Mouse (Mus musculus) lung, postnatal 10 days (tissue): ENCODE measurements around the gene Sec24d.
A peak's percentile ranks its signal among the peaks of the same experiment; 100 is the strongest.

Experiments used
- DNase-seq: peaks from one replicate; pipeline ENCODE4 v3.0.0; 2021

Sec24d gene

DNA sequence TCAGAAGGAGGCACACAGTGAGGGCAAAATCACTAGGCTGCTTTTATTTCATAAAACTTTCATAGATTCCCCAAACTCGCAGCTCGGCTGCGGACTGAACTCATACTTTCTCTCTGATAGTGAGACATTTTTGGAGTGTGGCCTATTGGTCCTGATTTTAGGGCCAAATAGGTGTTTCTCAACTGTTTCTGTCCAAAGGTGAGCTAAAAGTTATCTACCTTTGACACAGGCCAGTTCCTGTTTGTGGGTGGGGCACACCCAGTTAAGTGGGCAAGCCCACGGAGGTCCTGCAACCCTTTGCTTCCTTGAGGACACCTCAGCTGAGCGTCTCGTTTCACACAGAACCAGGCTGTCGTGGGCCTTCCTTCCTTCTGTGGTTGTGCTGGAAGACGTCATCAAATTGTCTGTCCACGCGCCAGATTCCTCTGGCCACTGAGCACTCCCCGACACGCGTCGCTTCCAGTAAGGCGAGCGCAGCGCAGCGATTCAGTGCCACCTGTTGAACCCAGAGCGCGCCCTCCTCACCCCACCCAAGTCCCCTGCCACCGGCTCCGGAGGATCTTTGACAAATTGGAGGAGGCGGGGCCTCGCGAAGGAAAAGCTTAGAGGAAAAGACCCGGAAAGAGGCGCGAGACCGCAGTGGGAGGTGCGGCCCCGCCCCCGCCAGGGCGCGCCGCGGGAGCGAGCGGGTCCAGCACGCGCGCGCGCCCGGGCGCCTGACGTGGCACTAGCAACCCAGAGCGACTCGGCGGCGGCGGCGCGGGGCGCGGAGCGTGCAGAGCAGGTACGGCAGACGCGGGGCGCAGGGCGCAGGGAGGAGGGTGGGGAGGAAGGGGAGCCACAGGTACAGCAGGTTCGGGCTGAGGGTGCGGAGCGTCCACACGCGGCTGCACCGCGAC is at the start of gene Sec24d:
TSS of gene Sec24d (plus strand) at position 703 of the 899 bp plus-strand sequence.
- peak; percentile 89 for DNase-seq

DNA sequence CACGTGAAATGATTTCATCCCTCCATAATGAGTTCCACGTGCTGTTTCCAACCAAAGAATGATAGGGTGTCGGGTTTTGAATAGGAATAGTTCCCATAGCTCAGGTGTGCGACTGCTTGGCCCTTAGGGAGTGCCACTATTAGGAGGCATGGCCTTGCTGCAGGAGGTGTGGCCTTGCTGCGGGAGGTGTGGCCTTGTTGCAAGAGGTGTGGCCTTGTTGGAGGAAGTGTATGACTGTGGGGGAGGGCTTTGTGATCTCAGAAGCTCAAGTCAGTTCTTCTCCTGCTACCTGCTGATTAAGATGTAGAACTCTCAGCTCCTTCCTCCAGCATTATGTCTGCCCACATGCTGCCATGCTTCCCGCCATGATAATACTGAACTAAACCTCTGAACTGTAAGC is 48.6 kb upstream of the Sec24d start:
- no peak for DNase-seq

DNA sequence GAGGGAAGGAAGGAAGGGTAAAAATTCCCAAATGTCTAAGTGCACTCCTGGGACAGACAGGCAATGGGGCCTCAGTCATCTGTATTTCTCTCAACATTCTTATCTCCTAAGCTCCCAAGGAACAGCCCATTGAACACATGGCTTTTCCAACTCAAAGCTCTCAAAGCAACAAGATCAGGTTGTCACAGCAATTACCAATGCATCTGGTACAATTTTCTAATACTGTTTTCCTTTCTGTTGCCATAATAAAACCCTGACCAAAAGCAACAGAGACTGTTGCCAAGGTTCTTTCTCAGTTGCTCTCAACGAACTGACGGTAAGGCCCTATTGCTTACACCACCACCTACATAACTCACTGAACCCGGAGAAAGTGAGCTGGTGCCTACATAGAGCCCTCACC is 40.0 kb upstream of the Sec24d start:
- DNase-seq: no peak

DNA sequence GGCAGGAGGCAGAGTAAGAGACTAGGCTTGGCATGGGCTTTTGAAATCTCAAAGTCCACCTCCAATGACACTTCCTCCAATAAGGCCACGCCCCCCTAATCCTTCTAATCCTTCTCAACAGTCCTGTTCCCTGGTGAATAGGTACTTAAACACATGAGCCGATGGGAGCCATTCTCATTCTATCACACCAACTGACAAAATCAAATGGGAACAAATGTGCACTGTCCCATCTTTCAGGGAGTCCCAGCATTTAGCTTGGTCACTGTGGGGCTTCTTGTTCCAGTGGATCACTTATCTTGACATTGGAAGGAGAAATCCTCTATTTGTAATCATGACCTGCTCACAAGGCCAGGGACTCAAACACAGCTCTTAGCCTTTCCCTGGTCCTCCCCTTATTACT is 35.6 kb upstream of the Sec24d start:
- no peak for DNase-seq

DNA sequence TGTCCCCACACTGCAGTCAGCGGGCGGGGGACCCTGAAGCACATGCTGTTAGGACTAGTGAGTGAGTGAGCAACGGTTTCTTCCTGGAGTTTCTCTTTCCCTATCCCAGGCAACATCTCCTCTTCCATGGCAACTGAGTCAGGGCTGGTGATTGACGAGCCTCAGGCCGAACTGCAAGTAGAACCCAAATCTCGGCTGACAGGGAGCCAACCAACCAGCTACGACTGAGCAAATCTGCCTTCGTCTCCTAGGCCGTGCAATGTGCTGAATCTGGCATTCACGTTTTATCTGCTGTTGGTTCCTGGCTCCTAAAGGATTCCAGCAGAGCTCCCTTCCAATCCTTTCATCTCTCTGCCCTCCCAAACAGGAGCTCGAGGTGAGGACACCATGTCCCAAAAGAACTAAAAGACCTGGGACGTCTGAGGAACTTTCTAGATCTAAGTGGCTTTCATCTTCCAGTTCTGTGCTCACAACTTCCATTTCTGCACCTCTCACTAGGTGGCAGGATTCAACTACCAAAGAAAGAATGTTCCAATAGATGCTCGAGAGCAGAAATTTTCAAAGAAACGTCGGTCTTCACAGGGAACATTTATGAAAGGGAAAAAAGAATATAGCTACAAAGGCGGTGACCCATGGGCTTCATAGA is 32.9 kb upstream of the Sec24d start:
- peak; percentile 68 for DNase-seq

DNA sequence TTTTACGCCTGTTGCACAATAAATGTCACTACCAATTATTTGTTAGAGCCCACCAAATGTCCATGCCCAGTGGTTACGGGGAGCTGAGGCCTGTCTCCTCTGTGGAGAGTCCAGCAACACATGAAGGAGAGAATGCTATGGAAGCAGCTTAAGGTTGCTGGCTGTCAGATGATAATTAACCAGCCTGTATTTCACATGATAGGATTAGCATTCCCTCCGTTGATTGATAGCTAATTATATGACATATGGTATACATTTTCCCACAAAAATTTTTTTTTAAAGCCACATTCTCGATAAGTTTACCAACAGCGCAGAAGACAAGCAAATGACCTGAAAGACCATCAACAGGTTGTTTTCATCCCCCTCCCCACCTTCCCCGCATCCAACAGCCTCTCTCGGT is 31.8 kb upstream of the Sec24d start:
- no peak for DNase-seq

DNA sequence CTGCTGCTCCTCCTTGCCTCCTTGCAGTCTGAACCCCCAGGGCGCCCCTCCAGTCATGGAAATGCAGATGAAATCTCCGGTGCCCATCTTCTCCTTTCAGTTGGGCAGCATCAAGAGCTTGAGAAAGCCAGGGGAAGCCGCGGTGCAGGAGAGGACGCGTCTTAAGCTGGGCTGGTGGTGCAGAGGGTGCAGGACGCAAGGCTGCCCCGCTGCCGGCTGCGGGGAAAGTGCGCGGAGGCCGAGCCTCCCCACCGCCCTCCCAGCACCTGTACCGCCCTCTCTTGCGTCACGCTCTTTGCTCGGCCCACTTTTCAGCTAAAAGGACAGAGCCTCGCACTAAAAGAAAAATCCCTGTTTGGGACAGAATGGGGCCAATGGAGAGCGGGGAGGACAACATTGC is 31.3 kb upstream of the Sec24d start, which contains the start of gene Synpo2:
TSS of gene Synpo2 (minus strand) at position 229 of the 400 bp plus-strand sequence.
- DNase-seq: peak; percentile 71

DNA sequence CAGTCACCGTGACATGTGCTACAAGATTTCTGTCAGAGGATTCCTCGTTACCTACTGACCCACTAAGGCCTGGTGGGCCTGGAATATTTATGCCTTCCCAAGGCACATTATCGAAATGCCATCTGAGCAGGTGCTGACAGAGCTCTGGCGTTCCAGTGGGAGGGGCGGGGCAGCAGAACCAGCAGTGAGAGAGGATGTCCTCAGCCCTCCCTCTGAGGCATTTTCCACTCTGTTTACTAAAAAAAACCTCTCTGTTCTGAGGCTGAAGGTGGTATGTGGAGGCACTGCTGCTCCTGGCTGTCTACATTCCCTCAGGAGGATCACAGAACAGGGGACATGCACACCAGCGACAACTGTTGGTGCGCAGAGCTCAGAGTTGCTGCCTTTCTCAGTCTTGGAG is 30.2 kb upstream of the Sec24d start:
- DNase-seq: no peak

DNA sequence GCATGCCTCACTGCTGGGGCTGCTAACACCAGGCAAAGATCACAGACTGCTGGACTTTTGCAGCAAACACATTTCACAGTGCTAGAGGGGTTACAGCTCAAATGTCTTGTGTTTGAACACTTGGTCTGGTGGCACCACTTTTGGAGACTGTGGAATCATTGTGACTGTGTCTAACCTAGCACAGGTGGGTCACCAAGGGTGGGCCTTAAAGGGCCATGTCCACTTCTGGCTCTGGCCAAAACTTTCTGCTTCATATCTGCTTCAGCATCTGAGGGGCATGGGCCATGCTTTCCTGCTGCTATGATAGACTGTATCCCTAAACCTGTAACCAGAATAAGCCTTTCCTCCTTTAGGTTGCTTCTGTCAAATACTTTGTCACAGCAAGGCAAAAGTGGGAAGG is 29.8 kb upstream of the Sec24d start:
- DNase-seq: no peak

DNA sequence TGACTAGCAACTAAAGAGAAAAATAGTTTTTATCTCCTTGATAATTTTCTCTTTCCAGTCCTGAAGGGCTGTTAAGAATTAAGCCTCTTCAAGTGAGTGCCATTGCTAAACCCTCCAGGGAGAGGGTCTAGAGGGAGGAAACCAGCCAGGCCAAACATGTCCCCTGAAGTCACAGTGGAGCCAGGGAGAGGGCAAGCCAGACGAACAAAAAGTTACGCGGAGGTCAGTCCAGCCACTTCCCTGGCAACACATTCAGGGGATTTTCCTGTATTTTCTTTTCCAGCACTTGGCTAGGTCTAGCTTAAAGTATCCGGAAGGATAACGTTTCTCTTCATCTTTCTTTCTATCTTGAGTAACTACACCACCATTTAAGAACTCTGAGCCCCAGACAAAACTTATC is 22.9 kb upstream of the Sec24d start:
- DNase-seq: peak; percentile 24

DNA sequence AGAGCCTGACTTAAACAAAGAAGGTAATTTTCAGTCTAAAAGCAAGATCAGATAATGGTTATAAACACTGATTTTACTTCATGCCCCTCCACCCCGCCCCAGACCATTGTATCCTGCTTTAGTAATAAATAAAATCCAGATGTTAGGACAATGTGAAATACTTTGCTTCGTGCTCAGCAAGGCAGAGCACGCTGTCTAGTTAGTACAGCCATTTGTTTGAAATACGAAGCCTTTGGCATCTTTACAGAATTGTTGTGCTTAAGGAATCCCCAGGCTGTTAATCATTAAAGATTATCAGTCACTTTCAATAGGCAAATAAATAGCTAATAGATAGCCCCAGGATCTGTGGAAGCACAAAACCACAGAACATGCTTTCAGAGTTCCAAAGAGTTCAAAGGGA is 21.6 kb upstream of the Sec24d start:
- DNase-seq: no peak

DNA sequence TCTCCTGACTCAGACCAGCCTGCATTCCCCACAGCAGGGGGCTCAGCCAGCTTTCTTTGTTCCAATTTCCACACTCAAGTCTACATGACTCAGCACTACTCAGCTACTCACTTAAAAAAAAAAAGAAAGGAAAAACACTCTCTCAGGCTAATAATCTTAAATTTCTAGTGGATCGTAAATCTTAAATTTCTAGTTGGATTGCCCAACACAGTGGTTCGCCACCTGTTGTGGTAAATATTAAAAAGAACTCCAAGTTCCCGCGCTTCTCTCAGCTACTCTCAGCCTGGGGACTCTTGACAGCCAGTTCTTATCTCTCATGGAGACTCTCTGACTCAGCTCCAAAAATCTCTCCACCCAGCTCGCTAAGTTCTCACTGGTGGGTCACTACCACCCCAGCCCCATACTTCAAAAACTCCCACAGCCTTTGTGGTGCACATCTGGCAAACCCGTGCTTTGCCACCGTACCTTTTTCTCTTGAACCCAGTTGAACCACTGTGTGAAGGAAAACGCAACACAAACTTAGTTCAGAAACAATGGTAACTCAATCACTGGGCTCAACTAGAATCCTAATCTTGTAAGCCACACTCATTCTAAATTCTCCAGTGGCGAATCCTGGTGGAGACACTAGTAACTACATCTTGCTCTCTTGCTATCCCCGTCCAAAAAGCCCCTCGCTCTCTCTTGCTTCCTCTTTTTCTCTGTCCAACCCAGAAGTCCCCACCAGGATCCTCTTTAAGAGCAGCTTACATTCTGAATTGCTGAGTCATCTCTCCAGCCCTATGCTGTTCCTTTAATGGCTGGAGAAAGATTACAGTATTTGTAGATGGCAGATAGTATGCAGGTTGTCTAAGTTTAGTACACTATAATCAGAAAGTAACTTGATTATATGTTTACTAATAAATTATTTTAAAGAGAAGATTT is 10.8 kb upstream of the Sec24d start:
- no peak for DNase-seq

DNA sequence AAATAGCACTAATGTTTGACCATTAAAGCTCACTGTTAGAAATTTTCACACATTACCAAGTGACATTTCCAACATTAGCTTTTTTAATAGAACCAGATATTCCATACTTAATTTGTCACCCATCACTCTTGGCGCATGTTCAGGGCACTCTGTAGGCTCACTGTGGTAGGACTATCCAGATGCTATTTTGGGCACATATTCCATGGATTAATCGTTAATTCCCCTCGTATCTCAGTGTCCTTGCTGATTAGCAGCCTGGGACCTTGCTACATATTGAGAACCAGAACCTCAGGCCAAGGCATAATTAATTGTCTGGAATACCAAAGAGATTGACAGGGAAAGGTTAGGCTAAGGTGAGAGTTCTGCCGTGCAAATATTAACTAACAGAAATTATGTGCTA is 8.5 kb upstream of the Sec24d start:
- DNase-seq: no peak

DNA sequence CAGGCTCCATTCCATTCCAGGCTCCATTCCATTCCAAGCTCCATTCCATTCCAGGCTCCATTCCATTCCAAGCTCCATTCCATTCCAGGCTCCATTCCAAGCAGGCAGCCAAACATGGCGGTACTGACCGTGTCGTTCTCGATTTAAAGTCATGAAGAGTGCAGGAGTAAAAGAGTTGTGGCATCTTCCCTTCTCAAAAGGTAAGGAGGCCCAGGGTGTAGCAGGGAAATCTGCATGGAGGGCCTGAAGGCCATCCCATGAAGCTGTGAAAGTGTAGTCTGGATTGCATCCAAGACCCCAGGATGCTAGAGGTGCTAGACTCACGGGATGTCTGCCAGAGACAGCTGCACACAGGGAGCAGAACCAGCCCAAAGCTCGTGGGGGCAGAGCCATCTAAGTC is 2.5 kb upstream of the Sec24d start:
- peak; percentile 59 for DNase-seq

DNA sequence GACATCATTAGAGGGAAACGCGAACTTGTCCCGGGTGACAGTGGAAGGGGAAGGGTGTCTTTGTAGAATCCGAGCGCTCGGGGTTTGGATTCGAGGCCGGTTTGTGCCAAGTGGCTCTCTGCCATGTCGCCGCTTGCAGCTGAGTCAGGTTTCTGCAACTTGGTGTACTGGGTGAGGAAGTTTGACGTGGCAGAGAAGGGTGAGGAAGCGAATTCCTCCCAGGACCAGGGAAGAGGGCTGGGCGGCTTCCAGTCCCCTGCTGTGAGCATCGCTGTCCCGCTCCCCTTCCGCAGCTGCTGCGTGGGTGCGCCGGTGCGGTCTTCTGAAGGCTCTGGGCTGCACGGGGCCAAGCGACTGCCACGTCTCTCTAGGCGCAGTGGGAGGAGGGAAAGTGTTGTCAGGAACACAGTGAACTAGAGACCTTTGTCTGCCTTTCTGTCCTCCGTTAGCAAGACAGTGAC is 516 bp downstream of the Sec24d start:
- peak; percentile 75 for DNase-seq

DNA sequence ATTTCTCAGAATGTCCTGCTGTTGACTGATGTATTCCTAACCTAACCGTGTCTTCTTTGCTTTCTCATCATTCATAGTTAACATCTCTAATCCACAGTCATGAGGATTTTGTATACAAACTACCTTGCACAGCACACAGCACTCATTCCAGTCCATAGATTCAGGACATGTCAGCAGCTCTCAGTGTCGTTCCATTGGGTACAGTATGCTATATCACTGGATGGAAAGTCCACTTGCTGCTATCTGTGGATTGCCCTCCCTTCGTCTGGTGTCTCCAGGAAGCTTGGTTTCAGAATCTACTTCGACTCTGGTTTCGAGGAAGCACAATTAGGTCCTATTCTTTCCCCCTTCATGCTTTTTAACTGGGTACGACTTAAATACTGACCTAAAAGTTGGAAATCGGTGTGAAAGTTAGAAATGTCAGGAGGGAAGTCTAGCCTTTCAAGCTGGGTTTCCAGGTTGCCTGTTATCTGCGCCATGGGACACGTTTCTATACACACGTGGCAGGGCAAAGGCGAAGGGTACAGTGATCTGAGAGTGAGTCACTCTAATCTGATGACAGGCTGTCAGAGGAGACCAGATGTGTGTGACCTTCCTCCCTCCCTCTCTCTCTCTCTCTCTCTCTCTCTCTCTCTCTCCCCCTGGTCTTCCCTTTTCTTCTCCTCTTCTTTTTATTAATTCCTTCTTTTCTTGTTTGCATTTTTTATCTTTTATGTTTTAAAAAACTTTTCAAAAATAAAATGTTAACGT is 15.8 kb downstream of the Sec24d start:
- DNase-seq: no peak

DNA sequence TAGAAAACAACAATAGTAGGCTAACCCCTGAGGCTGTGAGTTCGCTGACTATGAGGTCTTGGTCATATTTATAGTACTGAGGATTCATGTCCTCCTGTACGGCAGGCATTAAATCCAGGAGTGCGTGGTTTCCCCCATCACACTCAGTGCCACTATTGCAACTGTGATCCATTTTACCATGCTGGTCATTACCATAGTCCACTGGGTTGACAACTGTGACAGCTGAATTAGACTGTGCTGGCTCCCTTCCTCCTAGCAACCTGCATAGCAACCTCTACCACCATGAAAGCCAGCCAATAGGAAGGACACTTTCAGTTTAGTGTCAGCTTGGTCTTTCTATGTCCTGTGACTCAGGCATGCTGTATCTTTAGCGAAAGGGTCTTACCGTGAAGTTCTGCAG is 17.0 kb downstream of the Sec24d start:
- DNase-seq: no peak

DNA sequence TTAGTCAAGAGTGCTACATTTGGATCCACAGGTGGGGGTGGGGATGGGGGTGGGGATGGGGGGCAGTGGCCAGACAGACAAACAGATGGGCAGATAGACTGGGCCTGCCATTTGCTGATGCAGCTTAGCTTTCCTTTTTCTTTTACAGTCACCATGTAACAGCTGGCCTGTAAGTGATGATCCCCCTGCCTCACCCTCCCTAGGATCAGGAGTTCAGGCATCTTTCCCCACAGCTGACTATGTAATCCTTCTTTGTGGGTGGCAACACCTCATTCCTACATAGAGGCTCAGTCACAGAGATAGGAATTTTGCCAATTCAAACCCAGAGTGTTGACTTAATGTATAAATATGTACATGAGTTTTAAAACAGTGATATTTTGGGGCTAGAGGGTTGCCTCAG is 18.4 kb downstream of the Sec24d start:
- no peak for DNase-seq

DNA sequence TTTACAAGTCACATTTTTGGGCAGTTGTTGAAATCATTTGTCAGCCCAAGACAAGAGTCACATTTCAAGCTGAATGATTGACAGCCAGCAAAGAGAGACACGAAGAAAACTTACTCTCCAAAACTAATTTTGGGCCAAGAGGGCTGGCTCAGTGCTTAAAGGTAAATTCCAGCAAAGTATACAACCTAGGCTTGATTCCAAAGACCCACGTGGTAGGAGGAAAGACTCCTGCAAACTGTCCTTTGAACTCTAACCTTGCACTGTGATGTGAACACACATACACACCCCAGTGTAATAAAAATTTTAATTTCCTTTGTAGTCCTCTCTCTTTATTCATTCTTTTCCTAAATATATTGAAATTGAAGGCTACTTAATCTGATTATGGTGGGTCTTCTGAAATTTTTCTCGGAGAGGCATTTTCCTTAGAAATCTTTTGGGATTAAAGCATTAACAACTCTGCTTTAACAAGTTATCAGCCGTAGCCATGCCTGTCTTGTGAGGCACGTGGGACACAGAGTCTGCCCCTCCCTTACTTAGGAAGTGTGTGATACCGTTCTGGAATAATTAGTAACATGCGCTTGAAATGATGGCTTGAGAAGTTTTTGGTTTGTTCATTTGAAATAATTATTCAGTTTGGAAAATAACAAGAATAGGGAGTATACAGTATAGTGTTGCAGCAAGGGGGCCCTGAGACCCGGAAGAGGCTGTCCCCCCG is 21.8 kb downstream of the Sec24d start:
- no peak for DNase-seq

DNA sequence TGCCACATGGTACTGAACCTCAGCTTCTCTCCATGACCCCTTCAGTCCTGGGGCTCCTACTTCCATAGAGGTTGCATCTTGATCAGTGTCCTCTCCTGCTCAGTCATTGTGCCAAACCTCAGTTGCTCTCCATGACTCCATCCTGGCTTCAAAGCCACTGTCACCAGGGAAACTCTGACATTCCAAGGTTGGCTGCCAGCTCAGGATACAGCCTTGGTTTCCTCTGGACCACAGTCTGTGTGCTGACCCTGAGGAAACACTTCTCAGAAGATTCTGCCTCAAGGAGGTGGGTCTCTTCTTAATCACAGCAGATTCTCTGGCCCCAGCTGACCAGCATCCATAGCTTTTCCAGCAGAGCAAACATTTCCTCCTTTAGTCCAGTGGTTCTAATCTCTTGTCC is 24.4 kb downstream of the Sec24d start:
- DNase-seq: no peak

DNA sequence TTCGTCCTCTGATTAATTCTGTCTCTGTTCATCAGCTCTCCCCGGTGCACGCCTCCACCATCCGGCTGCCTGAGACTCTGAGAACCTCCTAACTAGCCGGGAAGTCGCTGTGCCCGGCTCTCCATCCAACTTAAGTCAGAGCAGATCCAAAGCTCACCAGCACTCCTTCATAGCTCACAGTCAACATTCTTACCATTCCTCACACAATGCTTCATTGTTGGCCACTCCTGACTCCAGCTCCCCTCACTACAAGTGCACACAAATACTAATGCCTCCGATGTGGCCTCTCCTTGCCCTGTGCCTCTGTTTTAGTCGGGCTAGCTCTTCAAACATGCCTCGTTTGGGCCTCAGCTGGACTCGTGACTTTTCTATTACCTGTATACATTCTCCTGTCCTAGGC is 29.4 kb downstream of the Sec24d start:
- DNase-seq: no peak

DNA sequence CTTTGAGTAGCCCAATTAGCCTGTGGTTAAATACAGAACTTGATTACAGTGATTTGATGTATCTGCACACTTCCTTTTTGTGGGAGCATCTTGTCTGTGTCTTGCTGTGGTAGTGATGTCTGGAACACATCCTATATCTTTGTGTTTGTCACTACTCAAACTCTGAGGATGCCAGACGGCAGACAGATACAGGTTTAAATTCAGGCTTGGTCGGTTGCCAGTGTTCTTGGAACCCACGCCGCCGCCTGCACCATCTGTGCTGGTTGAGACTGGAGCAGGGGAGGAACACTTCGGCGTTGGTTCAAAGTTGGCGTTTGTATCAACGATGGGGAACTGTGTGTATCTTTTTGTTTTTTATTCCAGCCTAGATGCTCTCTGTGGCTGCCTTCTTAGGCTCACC is 31.0 kb downstream of the Sec24d start:
- DNase-seq: no peak
